Mouse (Mus musculus): ENCODE measurements at regions not wholly inside any gene's neighbourhood (a gene's known extent, or its start where the extent isn't known, plus 50 kb on each side); places are given as distances from the start of the nearest gene placed in this dataset.

GRCm38 (mm10) chr1:83747412-83747811, 339.4 kb upstream of the Sphkap start:
- no peak overlapping the region for H3K4me3 ChIP-seq
- H3K27ac ChIP-seq (replicated peaks), result no peak overlapping the region
- 92% methylated on average over 3 of the region's 3 CpGs for WGBS
- H3K27me3 ChIP-seq (ENCODE audit: low read depth, poor library complexity, severe bottlenecking), result no peaks in the 10 kb centered on the region
- H3K36me3 ChIP-seq, result no peaks in the 10 kb centered on the region
- DNase-seq (ENCODE audit: low spot score), result no peak
- no peaks in the 10 kb centered on the region for H3K9me3 ChIP-seq (replicated peaks)
- peaks cover 8% of the 10 kb centered on the region; the same call in 1 of the 2 replicates for H3K4me1 ChIP-seq

- Histone ChIP-seq H3K27ac (replicated peaks) (no peak overlapping the region), H3K4me1 (peaks cover 8% of the 10 kb centered on the region; the same call in 1 of the 2 replicates), H3K4me3 (no peak overlapping the region), H3K9me3 (replicated peaks) (no peaks in the 10 kb centered on the region), H3K27me3 (ENCODE audit: low read depth, poor library complexity, severe bottlenecking) (no peaks in the 10 kb centered on the region), H3K36me3 (no peaks in the 10 kb centered on the region)
- 41% methylated on average over 6 of the region's 6 CpGs for WGBS
- no peak for DNase-seq (ENCODE audit: low spot score)
Observed at GRCm38 (mm10) chr1:83746036-83746435, 338.0 kb upstream of the Sphkap start.

GRCm38 (mm10) chr1:83736428-83737117, 328.6 kb upstream of the Sphkap start:
- no peaks in the 10 kb centered on the region for H3K27me3 ChIP-seq (ENCODE audit: low read depth, poor library complexity, severe bottlenecking)
- H3K4me1 ChIP-seq, result no peaks in the 10 kb centered on the region
- H3K36me3 ChIP-seq, result no peaks in the 10 kb centered on the region
- H3K27ac ChIP-seq (replicated peaks), result no peak overlapping the region
- no peaks in the 10 kb centered on the region for H3K9me3 ChIP-seq (replicated peaks)
- WGBS, result 47% methylated on average over 2 of the region's 2 CpGs
- DNase-seq (ENCODE audit: low spot score), result no peak
- no peak overlapping the region for H3K4me3 ChIP-seq

GRCm38 (mm10) chr1:83731682-83732081, 323.7 kb upstream of the Sphkap start:
- 87% methylated on average over 1 of the region's 1 CpGs for WGBS
- Histone ChIP-seq H3K27me3 (ENCODE audit: low read depth, poor library complexity, severe bottlenecking) (no peaks in the 10 kb centered on the region), H3K4me1 (no peaks in the 10 kb centered on the region), H3K4me3 (no peak overlapping the region), H3K9me3 (replicated peaks) (no peaks in the 10 kb centered on the region), H3K27ac (replicated peaks) (no peak overlapping the region), H3K36me3 (no peaks in the 10 kb centered on the region)
- no peak for DNase-seq (ENCODE audit: low spot score)

GRCm38 (mm10) chr1:83728810-83729209, 320.8 kb upstream of the Sphkap start:
- no peak for DNase-seq (ENCODE audit: low spot score)
- 79% methylated on average over 6 of the region's 6 CpGs for WGBS
- Histone ChIP-seq H3K4me3 (no peak overlapping the region), H3K36me3 (no peaks in the 10 kb centered on the region), H3K27ac (replicated peaks) (no peak overlapping the region), H3K9me3 (replicated peaks) (no peaks in the 10 kb centered on the region), H3K4me1 (no peaks in the 10 kb centered on the region), H3K27me3 (ENCODE audit: low read depth, poor library complexity, severe bottlenecking) (no peaks in the 10 kb centered on the region)

GRCm38 (mm10) chr1:83727938-83728337, 319.9 kb upstream of the Sphkap start:
- no peaks in the 10 kb centered on the region for H3K27me3 ChIP-seq (ENCODE audit: low read depth, poor library complexity, severe bottlenecking)
- DNase-seq (ENCODE audit: low spot score), result no peak
- no peak overlapping the region for H3K27ac ChIP-seq (replicated peaks)
- H3K4me3 ChIP-seq, result no peak overlapping the region
- no peaks in the 10 kb centered on the region for H3K9me3 ChIP-seq (replicated peaks)
- WGBS, result 93% methylated on average over 4 of the region's 4 CpGs
- H3K36me3 ChIP-seq, result no peaks in the 10 kb centered on the region
- H3K4me1 ChIP-seq, result no peaks in the 10 kb centered on the region

- H3K9me3 ChIP-seq (replicated peaks), result no peaks in the 10 kb centered on the region
- no peaks in the 10 kb centered on the region for H3K4me1 ChIP-seq
- peak; percentile 22 for DNase-seq (ENCODE audit: low spot score)
- H3K27ac ChIP-seq (replicated peaks), result no peak overlapping the region
- H3K4me3 ChIP-seq, result no peak overlapping the region
- H3K36me3 ChIP-seq, result no peaks in the 10 kb centered on the region
- WGBS, result 84% methylated on average over 4 of the region's 4 CpGs
- H3K27me3 ChIP-seq (ENCODE audit: low read depth, poor library complexity, severe bottlenecking), result no peaks in the 10 kb centered on the region
Observed at GRCm38 (mm10) chr1:83727215-83727614, 319.2 kb upstream of the Sphkap start.

GRCm38 (mm10) chr1:83723096-83723495, 315.1 kb upstream of the Sphkap start:
- Histone ChIP-seq H3K36me3 (no peaks in the 10 kb centered on the region), H3K4me1 (no peaks in the 10 kb centered on the region), H3K27me3 (ENCODE audit: low read depth, poor library complexity, severe bottlenecking) (no peaks in the 10 kb centered on the region), H3K9me3 (replicated peaks) (no peaks in the 10 kb centered on the region), H3K27ac (replicated peaks) (no peak overlapping the region), H3K4me3 (no peak overlapping the region)
- 77% methylated on average over 1 of the region's 1 CpGs for WGBS
- DNase-seq (ENCODE audit: low spot score), result no peak

GRCm38 (mm10) chr1:83720166-83720565, 312.2 kb upstream of the Sphkap start:
- DNase-seq (ENCODE audit: low spot score), result no peak
- Histone ChIP-seq H3K9me3 (replicated peaks) (no peaks in the 10 kb centered on the region), H3K27ac (replicated peaks) (no peak overlapping the region), H3K36me3 (no peaks in the 10 kb centered on the region), H3K27me3 (ENCODE audit: low read depth, poor library complexity, severe bottlenecking) (no peaks in the 10 kb centered on the region), H3K4me1 (no peaks in the 10 kb centered on the region), H3K4me3 (no peak overlapping the region)
- 89% methylated on average over 1 of the region's 1 CpGs for WGBS

GRCm38 (mm10) chr1:83717056-83717455, 309.1 kb upstream of the Sphkap start:
- WGBS, result 0% methylated on average over 1 of the region's 1 CpGs
- Histone ChIP-seq H3K27ac (replicated peaks) (no peak overlapping the region), H3K36me3 (no peaks in the 10 kb centered on the region), H3K27me3 (ENCODE audit: low read depth, poor library complexity, severe bottlenecking) (no peaks in the 10 kb centered on the region), H3K4me3 (no peak overlapping the region), H3K4me1 (no peaks in the 10 kb centered on the region), H3K9me3 (replicated peaks) (no peaks in the 10 kb centered on the region)
- no peak for DNase-seq (ENCODE audit: low spot score)

GRCm38 (mm10) chr1:83701696-83702404, 293.9 kb upstream of the Sphkap start:
- H3K9me3 ChIP-seq (replicated peaks), result no peaks in the 10 kb centered on the region
- H3K4me1 ChIP-seq, result no peaks in the 10 kb centered on the region
- WGBS, result 92% methylated on average over 6 of the region's 6 CpGs
- no peak overlapping the region for H3K4me3 ChIP-seq
- no peak overlapping the region for H3K27ac ChIP-seq (replicated peaks)
- DNase-seq (ENCODE audit: low spot score), result no peak
- H3K27me3 ChIP-seq (ENCODE audit: low read depth, poor library complexity, severe bottlenecking), result no peaks in the 10 kb centered on the region
- H3K36me3 ChIP-seq, result no peaks in the 10 kb centered on the region

- Histone ChIP-seq H3K36me3 (no peaks in the 10 kb centered on the region), H3K27me3 (ENCODE audit: low read depth, poor library complexity, severe bottlenecking) (no peaks in the 10 kb centered on the region), H3K4me3 (no peak overlapping the region), H3K9me3 (replicated peaks) (no peaks in the 10 kb centered on the region), H3K27ac (replicated peaks) (no peak overlapping the region), H3K4me1 (no peaks in the 10 kb centered on the region)
- no peak for DNase-seq (ENCODE audit: low spot score)
- 71% methylated on average over 6 of the region's 6 CpGs for WGBS
Observed at GRCm38 (mm10) chr1:83697422-83697821, 289.4 kb upstream of the Sphkap start.

- Histone ChIP-seq H3K27me3 (ENCODE audit: low read depth, poor library complexity, severe bottlenecking) (no peaks in the 10 kb centered on the region), H3K27ac (replicated peaks) (no peak overlapping the region), H3K9me3 (replicated peaks) (no peaks in the 10 kb centered on the region), H3K4me3 (no peak overlapping the region), H3K36me3 (no peaks in the 10 kb centered on the region), H3K4me1 (no peaks in the 10 kb centered on the region)
- 82% methylated on average over 3 of the region's 3 CpGs for WGBS
- DNase-seq (ENCODE audit: low spot score), result no peak
Observed at GRCm38 (mm10) chr1:83685221-83685620, 277.2 kb upstream of the Sphkap start.
